Mouse (Mus musculus) telencephalon, adult 2 months (tissue): ENCODE measurements at regions not wholly inside any gene's neighbourhood (a gene's known extent, or its start where the extent isn't known, plus 50 kb on each side); places are given as distances from the start of the nearest gene placed in this dataset.

ENCODE experiments used
- DNase-seq: peaks from one replicate; pipeline ENCODE4 v3.0.0-alpha.2; 2011; ENCODE audit warnings: low read depth, low spot score

GRCm38 (mm10) chr4:106042456-106042855 lies 252.8 kb downstream of the Gm12728 start:
- no peak for DNase-seq

- DNase-seq, result no peak
These were observed 254.0 kb downstream of the Gm12728 start for GRCm38 (mm10) chr4:106043661-106044060.

- DNase-seq, result no peak
These were observed 258.4 kb downstream of the Gm12728 start for GRCm38 (mm10) chr4:106048053-106048452.

GRCm38 (mm10) chr4:106048797-106049196 lies 259.1 kb downstream of the Gm12728 start:
- no peak for DNase-seq

GRCm38 (mm10) chr4:106049880-106050279 lies 260.2 kb downstream of the Gm12728 start:
- DNase-seq, result no peak

- DNase-seq, result no peak
These were observed 260.6 kb downstream of the Gm12728 start for GRCm38 (mm10) chr4:106050297-106050696.

DNA sequence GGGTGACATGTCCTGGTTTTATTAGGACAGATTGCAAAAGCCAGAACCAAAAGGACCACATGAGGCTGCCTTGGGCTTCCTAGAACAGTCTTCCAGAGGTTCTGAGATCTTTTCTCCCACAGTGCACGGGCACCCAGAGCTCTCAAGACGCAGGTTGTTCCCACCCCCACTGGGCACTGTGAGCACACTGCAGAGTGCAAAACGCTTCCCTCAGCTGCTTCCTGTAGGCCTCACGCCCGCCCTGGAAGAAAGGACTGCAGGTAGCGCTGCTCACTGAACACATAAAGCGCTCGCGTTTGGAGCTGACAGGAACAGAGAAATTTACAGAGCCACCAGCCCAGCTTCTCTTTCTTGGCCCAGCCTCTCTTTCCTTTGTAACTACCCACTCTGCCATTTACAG lies 262.5 kb upstream of the Usp24 start:
- DNase-seq, result no peak

DNA sequence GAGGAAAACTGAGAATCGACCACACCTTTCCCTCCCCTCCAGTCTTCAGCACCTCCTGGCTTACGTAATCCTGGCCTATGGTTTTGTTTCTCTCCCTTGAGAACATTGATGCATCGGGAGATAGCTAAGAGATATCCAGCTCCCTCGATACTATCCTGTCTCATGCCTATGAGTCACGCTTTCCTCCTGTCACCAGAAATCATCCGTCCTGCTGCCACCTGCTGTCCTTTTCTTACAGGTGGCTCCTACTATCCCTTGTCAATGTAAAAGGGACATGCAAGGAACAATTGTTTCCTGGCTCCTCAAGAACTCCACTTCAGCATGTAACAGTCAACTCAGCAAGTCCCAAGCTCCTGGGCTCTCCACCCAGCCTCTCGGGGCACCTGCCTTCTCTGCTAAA lies 261.7 kb upstream of the Usp24 start:
- DNase-seq, result no peak

GRCm38 (mm10) chr4:106062651-106063050 lies 253.4 kb upstream of the Usp24 start:
- DNase-seq, result no peak

GRCm38 (mm10) chr4:106063851-106064382 lies 252.1 kb upstream of the Usp24 start:
- no peak for DNase-seq

DNA sequence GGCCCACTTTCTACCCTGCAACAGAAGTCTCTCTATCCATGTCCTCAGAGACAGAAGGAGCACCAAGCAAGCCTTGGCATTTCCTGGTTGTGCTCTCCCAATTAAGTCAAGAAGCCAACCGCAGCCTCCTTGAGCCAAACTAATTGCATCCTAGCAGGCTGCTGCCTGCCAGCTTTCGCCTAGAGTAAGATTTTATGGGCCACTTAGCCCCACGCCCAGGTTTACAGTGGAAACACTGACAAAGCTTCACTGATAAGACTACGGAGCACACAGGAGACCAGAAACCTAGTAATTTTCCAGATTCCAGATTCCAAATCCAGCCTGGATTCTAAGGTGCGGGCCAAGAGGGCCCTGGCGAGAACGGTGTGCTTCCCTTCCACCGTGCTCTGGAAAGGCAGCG lies 249.0 kb upstream of the Usp24 start:
- DNase-seq, result no peak

DNA sequence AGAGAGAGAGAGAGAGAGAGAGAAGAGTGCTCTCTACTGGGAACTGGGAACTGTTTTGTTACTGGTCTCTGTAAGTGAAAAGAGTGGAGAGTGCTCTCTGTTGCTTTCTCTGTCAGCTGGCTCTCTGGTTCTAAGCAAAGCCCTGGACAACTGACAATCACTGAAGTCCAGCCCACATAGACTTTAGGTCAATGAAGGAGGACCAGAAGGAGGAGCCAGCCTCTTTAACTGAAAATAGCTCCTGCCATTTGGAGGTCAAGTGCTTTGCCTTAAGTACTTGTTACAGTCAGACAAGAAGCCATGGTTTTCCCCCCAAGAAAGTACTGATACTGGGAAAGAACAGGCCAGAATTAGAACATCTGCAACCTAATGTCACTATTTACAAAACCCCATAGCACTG lies 232.5 kb upstream of the Usp24 start:
- DNase-seq, result no peak

GRCm38 (mm10) chr4:106091927-106092675 lies 223.9 kb upstream of the Usp24 start:
- no peak for DNase-seq

DNA sequence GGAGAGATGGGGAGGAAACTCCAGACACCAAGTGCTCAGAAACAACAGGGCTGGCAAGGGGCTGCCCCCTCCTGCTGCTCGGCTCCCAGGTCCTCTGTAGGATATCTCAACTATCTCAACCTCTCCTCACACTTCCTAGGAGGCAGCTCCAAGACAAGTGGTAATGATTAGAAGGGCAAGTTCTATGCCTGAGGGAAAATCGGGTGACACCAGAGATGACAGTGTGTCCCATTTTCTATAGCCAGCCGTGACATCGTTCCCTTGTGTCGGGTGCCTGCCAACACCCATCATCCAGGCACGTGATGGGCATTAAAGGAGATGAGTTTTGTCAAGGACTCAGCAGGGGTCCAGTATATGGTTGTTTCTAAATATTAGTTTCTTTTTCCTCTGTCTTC lies 223.3 kb upstream of the Usp24 start:
- no peak for DNase-seq

GRCm38 (mm10) chr4:106093252-106093651 lies 222.8 kb upstream of the Usp24 start:
- no peak for DNase-seq

GRCm38 (mm10) chr4:106094882-106095556 lies 221.0 kb upstream of the Usp24 start:
- no peak for DNase-seq

DNA sequence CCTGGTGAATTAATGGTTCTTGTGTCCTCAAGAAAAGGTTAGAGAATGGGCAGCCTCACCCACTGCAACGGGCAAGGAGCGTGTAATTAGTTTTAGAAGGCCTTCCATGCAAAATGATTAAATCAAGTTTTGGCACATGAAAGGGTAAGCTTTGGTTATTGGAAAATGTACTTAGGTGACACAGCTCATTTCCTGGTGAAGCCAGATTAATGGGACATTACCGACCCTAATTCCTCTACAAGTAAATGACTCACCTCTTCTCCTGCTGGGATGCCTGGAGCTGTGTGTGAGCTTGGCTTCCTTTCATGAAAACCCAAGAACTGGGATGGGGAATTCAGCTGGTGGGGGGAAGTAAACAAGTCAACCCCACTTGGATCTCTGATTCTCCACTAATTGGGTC lies 219.9 kb upstream of the Usp24 start:
- no peak for DNase-seq

GRCm38 (mm10) chr4:106097846-106098245 lies 218.2 kb upstream of the Usp24 start:
- no peak for DNase-seq

DNA sequence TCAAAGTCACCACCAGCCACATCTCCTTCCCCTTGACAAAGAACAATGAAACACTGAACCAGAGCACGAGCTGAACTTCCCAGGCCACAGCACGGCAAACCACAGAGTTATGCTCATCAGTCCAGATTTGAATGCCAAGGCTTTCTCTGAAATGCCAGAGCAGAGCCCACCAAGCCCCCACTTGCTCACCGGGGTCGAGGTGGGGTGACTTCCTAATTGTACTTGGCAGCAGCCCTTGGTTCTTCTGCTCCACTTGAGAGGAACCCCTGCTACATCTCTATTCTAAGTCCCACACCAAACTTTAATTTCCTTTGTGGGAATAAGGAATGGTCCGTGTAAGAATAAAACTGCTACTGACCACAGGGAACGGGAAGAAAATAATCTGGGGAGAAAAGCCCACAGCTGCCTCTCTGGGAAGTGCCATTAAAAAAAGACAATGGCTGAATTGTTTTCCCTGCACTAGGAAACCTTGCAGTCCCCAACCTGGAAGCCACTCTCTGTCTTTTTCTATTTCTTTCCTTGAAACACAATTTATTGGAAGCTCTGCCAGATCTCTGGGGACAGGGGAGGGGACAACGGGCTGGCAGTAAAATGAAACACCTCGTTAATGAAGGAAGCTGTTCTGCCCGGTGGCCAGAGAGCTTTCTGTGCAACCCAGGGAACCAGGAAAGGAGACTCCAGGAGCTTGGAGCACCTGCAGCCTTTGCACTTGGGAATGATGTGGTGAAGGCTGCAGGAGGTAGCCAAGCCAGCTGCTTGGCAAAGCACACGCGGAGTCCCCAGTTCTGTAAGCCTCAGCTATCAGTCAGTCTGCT lies 215.6 kb upstream of the Usp24 start:
- DNase-seq, result no peak

DNA sequence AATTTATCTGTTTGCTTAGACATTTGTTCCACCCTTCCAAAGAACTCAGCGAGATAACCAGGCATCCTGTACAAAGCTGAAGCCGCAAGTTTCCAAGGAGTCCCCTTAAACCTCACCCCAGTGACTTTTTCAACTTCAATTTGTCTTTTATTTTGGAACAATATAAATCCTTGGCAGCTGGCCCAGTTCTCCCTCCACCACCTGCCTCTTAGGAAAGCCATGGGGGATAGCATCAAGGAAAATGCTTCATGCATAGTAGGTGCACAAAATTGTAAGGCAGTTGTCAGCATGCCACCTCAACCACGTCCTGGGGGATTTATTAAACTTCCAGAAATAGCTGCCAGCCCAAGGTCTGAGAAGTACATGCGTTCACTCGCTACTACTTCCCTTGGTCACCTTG lies 214.1 kb upstream of the Usp24 start:
- no peak for DNase-seq

DNA sequence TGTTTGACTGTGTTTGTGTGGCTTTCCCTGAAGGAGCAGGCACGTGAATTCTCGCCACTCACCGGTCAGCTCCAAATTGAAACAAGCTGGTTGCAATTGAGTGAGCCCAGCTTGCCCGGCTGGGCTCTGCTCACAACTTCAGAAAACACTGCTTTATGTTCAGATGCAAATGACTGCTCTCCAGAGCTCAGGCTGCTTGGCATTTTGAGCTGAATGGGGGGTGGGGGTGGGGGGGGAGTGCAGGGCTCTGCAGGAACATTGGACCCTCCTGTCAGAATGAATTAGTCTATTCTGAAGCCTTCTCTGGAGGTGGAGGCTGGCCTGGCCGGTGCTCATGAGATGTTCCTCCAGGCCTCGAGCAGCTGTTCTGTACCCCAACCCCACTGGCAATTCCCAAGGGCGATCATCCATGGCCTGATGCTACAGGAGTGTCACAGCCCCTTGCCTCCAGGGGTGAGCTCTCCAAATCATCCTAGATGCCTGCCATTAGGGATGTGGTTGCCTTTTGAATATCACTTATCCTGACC lies 213.5 kb upstream of the Usp24 start:
- DNase-seq, result no peak
